In the genomic region with DNA sequence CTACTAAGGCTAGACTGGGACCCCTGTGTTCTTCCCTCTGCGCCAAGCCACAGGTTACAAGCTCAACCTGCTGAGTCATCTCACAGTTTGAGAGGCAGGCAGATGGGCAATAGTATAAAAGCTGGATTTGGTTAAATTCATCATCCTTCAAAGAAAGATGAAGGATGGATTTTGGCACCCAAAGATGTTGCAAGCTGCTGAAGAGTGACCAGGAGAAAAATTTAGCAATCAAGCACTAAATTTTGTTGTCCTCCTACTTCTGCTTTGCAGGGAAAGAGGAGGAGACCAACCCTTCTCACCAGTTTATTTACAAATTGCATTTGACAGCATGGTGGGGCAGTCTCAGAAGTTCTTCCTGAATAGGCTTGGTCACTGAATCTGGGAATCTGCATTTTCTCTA, we compare ENCODE assay signal across 14 mouse cellular contexts.
"Had no signal": no experiment of that assay in that cellular context is flagged by ENCODE, and none has a peak within 500 bp of the region (broad histone marks: within the 10 kb centered on the region; RNA-seq: fewer than 3 reads in every experiment).

No protein-coding gene starts in this region.

- H3K4me1 ChIP-seq: neural tube, embryonic 12.5 days; stomach, embryonic 15.5 days had no signal

- H3K4me3 ChIP-seq: midbrain, embryonic 13.5 days; midbrain, embryonic 15.5 days; neural tube, embryonic 12.5 days; stomach, embryonic 15.5 days had no signal

- H3K9ac ChIP-seq: lung, embryonic 14.5 days; midbrain, embryonic 13.5 days; midbrain, embryonic 15.5 days; neural tube, embryonic 12.5 days; stomach, embryonic 15.5 days had no signal

- H3K9me3 ChIP-seq: midbrain, embryonic 13.5 days; midbrain, embryonic 15.5 days; neural tube, embryonic 12.5 days; stomach, embryonic 15.5 days had no signal

- H3K4me2 ChIP-seq: lung, embryonic 14.5 days; midbrain, embryonic 11.5 days; midbrain, embryonic 13.5 days; midbrain, embryonic 15.5 days; neural tube, embryonic 12.5 days; stomach, embryonic 15.5 days had no signal

- H3K36me3 ChIP-seq: midbrain, embryonic 13.5 days; midbrain, embryonic 15.5 days; neural tube, embryonic 12.5 days; stomach, embryonic 15.5 days had no signal

- H3K27me3 ChIP-seq: midbrain, embryonic 13.5 days; midbrain, embryonic 15.5 days; neural tube, embryonic 12.5 days; stomach, embryonic 15.5 days had no signal

- H3K27ac ChIP-seq: midbrain, embryonic 13.5 days; midbrain, embryonic 15.5 days; neural tube, embryonic 12.5 days; stomach, embryonic 15.5 days; stomach, postnatal 0 days had no signal

- ATAC-seq: midbrain, embryonic 13.5 days; midbrain, embryonic 15.5 days had no signal

- DNase-seq: lung, adult 18-20 months; lung, embryonic 14.5 days; lung, postnatal 10 days; lung, postnatal 4 days; right cerebral cortex, postnatal 14 days; thymus, adult 2 months; thymus, postnatal 25 days; thymus, postnatal 4 days had no signal
